Mouse (Mus musculus) gonadal fat pad, adult 2 months (tissue): ENCODE data around the gene Nt5dc2. TPM values are rescaled to one million over a fixed set of nuclear protein-coding genes. Genes with fewer than 3 reads are reported as not detected.

Experiments
- DNase-seq: peaks from one replicate; pipeline ENCODE4 v3.0.0-alpha.2; 2012; ENCODE audit warnings: low read depth
- polyA plus RNA-seq: library from polyadenylated mRNA; depleted of rRNA; stranded (reverse); fragments of >200 nt; gene quantifications from 2 replicates; pipeline ENCODE4 v1.2.3, GENCODE M21; 2012; rRNA removed

Nt5dc2 gene
- polyA plus RNA-seq, 1 experiment, result 58.8 TPM

DNA sequence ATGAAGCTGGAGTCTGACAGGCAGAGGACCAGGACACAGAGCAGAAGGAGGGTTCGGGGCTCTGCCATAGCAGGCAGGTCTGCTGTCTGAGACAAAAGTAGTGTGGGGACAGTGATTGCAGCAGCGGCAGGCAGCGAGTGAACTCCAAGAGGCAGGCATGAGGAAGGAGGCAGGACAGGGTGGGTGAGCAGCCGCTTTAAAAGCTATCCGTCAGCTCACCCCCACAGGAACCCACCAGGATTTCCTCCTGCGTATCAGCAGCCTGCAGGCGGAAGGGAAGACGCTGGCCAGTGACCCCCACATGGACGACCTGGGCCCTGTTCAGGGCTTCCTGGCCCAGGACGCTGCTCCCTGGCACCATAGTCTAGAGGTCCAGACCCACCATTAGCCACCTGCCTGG, 37.6 kb downstream of the Nt5dc2 start, which contains the start of gene Stab1:
Stab1 (minus strand) TSS at position 217 of the 400 bp plus-strand sequence.
- DNase-seq, result no peak

DNA sequence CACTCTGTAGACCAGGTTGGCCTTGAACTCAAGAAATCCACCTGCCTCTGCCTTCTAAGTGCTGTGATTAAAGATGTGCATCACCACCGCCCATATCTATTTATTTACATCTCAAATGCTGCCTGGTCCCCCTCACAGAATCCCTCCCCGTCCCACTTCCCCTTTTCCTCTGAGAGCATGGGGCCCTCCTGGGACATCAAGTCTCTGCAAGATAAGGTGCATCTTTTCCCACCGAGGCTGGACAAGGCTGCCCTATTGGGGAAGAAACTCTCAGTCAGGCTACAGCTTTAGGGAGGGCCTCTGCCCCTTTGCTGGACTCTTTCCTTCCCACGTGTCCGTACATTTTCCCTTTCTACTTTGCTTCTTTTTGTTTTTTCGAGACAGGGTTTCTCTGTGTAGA, 38.7 kb downstream of the Nt5dc2 start:
- DNase-seq, result no peak

DNA sequence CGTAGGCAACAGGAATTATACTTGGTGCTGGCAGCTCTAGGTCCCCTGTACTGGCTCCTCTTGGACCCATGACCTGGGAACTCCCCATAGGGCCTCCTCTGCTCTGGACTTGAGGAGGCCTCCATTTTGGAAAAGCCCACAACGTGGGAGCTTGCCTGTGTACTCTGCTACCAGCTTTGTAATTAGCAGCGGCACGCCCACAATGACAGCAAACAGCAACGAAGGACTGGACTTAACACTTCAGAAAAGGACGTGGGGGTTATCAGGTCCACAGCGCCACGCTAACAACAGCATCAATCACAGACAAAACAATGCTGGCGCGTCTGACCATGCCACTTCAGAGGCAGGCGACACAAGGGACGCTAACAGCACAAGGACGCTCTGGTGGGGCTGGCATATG, 40.1 kb downstream of the Nt5dc2 start:
- DNase-seq, result no peak

DNA sequence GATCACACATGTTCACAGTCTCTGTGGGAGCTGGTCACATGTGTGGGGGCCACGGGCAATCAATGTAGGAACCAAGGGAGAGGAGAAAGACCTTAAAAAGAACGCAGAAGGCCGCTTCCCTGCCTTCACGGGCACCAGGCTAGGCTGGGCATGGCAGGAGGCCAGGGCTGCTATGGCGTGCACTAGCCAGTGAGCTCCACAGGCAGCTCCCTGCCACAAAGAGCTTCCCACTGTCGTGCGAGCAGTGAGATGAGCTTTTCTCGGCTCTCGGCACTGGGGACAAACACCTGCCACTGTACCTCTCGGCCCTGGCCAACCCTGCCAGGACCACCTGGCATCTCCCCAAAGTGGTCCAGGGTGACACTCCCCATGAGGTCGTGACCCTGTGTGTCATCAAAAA, 40.5 kb downstream of the Nt5dc2 start:
- no peak for DNase-seq

DNA sequence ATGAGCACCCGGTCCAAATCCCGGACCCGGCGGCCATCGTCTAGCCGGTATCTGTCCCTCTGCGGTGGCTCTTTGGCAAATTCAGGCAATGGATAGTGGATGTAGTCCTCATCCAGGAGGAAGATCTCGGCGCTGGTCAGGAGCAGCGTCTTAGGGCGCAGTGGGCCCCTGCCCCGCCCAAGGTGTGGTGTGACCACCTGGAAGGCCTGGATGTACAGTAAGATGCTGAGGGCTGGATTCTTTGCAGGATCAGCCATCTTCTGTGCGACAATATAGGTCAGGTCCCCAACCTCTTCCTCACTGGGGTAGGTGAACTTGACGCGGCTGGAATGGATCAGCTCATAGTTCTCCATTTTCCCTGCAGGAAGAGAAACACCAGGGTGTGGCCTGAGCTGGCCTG, 41.0 kb downstream of the Nt5dc2 start:
- DNase-seq, result no peak

DNA sequence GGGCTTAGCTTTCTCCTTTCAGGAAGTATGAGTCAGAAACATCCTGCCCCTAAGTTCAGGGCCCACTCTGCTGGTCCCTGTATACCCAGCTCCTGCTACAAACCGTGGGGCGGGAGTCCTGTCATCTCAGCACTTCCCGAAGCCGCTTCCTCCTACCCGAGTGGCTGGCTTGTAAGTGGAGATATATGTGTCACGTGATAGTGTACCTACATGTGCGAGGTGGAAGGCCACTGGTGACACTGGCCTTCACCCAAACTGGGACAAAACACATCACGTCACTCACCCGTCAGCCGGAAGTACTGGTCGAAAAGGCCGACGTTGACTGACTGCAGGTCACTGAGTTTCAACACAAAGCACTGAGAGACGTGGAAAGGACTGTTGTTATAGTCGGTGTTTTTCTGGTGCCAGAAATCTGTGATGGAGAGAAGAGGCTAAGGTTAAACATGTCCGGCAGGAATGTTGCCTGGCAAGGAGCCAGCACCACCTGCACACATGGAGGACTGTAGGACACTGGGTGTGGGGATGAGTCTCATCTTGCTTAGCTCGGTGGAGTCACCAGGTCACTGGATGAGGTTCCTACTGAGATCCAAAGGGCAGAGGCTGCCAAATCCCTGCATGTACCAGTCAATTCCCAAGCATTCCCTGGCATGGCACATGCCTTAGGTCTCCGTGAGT, 42.1 kb downstream of the Nt5dc2 start:
- DNase-seq, result no peak

DNA sequence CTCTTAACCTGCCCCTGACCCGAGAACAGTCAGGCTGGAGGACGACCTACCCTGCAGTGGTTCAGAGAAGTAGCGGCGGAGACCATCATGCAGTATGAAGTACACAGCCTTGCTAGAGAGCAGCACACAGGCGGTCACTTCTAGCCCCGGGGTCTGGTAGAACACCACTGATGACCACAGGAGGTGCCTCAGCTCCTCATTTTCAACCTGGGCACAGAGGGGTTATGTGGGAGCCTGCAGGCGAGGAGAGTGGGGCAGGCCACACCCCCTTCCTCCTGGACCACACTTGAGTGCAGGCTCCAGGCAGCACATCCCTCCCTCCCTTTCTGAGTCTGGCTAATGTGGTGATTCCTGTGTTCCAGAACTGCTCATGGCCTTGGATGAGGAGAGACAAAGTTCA, 42.7 kb downstream of the Nt5dc2 start:
- no peak for DNase-seq

DNA sequence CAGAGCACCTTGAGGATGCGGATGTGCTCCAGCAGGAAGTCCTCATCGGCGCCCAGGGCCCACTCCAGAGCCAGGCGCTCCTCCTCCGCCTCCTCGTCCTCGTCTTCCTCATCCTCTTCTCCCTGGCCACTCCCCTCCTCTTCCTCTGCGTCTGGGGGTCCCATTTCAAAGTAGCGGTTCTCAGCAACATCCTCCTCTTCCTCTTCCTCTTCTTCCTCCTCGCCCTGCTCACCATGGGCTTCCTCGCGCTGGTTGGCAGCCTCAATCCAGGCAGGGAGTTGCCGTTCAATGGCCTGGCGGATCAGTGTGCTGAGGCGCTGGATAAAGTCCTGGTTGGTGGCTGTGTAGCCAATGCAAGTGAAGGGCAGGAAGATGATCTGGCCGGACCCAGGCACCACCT, 46.4 kb downstream of the Nt5dc2 start:
- no peak for DNase-seq

DNA sequence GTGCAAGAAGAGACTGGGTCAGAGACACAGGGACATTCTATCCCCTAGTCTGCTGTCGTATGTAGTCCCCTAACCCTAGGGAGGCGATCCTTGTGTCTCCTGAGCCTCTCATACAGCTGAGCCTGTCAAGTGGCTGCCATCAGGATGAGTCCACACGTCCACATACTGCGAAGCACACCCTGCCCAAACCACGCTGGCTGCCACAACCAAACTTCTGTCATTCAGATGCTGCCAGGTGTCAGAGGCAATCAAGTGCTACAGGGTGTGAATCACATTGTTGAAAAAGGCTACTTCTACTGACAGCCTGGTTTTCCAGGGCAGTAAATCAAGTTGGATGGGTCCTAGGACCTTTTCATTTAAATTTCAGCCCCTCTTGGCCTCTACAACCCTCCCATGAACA, 46.9 kb downstream of the Nt5dc2 start:
- DNase-seq, result no peak

DNA sequence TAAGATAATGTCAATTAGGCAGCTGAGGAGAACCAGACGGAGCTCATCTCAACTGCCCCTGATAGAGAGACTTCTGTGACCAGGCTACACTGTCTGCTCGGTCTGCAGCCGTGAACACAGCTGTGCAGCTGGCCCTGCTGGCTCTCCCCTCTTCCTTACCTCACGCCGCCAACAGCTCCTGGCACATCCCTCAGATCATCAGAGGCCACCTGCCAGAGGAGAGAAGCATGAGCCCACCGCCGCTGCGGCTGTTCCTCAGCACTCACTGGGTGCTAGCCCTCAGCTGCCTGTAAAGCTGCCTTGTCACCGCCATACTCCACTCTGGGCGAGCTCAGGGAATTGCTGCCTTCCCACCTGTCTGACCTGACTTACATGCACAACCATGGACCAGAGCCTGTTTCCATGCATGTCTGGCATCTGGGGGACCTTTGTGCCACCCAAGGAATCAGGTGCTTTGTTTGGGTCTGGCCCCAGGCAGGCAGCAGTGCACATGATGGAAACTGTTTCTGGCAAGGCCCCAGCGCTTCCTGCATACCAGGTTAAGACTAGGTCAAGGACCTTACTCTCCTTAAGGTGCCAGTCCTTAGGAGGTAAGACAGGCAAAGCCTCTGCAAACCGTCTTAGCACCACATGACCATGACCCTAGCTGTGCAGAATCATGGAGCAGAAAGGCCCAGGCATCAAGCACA, 49.0 kb downstream of the Nt5dc2 start:
- no peak for DNase-seq

DNA sequence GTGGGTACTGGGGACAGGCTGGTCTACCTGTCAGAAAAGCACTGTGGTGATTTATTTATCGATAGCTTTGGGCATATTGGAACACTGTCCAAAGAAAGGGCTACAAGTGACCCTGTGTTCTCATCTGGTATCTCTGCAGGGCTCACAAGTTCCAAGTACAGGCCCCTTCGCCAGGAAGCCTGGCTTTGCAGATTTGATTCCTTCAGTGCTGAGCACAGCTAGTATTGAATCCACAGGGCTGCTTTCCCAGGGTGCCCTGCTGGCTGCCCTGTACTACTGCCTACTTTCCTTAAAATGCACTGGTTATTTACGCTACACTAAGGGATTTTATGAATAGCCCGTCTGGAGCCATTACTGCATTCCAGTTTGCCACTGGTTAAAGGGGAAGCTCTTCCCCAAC, 50.7 kb downstream of the Nt5dc2 start:
- DNase-seq, result no peak

DNA sequence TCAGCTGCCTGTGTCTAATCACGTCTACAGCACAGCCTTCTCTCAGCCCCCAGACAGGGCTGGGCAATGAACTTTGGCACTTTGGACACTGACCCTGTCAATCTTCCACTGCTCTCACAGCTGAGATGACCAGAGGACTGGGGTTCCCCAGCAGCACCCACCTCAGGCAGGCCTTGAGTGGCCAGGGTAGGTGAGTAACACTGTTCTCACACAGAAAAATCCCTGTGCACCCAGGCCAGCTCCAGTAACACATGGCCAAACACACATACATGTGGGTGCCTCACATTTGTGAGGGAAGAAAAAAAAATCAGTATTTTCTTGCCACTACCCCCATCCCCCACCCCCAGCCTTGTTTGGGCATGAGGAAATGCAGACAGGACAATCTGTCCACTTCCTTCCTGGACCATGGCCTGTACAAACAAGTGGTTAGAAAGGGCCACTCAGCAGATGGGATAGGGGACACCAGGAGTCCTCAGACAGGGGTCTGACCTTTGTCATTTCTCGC, 52.0 kb downstream of the Nt5dc2 start:
- DNase-seq, result no peak

DNA sequence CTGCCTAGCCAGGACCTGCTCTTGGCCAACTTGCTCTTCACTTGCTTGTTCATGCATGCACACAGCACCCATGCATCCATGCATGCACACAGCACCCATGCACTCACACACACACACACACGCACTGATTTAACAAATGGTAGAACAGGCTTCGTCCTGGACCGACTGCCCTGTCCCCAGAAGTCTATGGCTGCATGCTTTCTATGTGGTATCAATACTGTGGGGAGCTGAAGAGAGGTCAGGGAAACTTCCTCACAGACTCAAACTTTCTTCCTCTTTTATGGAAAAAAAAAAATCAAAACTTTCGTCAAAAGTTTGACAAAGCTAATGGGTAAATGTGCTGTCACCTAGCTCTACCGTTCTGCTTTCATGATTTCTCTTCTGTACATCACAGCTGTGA, 52.7 kb downstream of the Nt5dc2 start:
- DNase-seq, result no peak

DNA sequence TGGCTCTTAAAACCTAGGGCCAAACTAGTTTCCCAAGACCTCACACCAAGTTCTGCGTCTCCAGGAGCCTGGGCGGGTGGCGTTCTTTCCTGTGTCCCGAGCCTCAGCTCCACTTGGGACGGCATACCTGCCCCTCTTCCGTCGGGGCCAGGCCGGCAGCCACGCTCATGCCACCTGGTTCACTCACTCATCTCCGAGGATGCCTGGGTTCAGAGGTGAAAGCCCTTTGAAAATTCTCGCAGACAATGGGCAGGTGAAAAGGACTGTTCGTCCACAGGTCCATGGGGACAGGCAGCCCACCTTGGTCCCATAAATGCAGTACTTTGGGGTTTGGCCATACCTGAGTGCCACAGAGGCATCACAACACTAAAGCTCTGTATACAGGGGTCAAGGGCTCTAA, 53.3 kb downstream of the Nt5dc2 start:
- DNase-seq, result no peak

DNA sequence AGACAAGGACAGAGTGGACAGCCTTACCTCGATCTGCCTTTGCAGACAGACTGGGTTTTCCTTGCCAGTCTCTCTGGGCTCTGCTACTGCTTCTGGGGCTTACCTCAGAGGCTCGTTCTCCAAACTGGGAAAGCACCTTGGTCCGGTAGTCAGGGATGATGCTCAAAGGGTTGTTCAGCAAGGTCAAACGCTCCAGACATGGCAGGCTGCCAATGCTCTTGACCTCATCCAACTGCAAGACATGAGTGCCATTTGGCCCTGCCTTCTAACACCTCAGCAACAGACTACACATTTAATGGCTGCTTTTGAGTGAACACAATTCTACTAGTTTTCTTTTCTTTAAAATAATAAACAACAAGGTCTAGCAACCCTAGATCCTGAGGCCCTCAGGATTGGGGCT, 55.8 kb downstream of the Nt5dc2 start:
- no peak for DNase-seq

Other genes starting within 250 kb of the Nt5dc2 start
- 0.38 and 1.7 TPM in 2 replicates for gene Itih4, start 244.6 kb upstream of the Nt5dc2 start, polyA plus RNA-seq
- gene Itih3, start 207.3 kb upstream of the Nt5dc2 start, polyA plus RNA-seq, result 1.2 and 1.4 TPM in 2 replicates
- 0.15 and 0.47 TPM in 2 replicates for gene Itih1, start 187.8 kb upstream of the Nt5dc2 start, polyA plus RNA-seq
- gene Nek4, start 179.7 kb upstream of the Nt5dc2 start, polyA plus RNA-seq, result 6.3 and 9.6 TPM in 2 replicates
- gene Glt8d1, start 129.7 kb upstream of the Nt5dc2 start, polyA plus RNA-seq, result 33.0 and 34.4 TPM in 2 replicates
- gene Spcs1, start 129.4 kb upstream of the Nt5dc2 start, polyA plus RNA-seq, result 291 and 352 TPM in 2 replicates
- 12.2 and 16.9 TPM in 2 replicates for gene Pbrm1, start 111.9 kb upstream of the Nt5dc2 start, polyA plus RNA-seq
- 20.3 and 23.2 TPM in 2 replicates for gene Gnl3, start 111.9 kb upstream of the Nt5dc2 start, polyA plus RNA-seq
- gene Smim4, start 2.1 kb upstream of the Nt5dc2 start, polyA plus RNA-seq, result 43.9 and 61.7 TPM in 2 replicates
- 74.0 and 97.3 TPM in 2 replicates for gene Stab1, start 37.6 kb downstream of the Nt5dc2 start, polyA plus RNA-seq
- 0.25 and 1.0 TPM in 2 replicates for gene Tnnc1, start 77.3 kb downstream of the Nt5dc2 start, polyA plus RNA-seq
- 323 and 342 TPM in 2 replicates for gene Nisch, start 85.9 kb downstream of the Nt5dc2 start, polyA plus RNA-seq
- gene Sema3g, start 86.8 kb downstream of the Nt5dc2 start, polyA plus RNA-seq, result 11.8 and 13.5 TPM in 2 replicates
- gene Phf7, start 120.3 kb downstream of the Nt5dc2 start, polyA plus RNA-seq, result 9.9 and 13.5 TPM in 2 replicates
- 51.3 and 57.0 TPM in 2 replicates for gene Bap1, start 120.4 kb downstream of the Nt5dc2 start, polyA plus RNA-seq
- gene Dnah1, start 192.8 kb downstream of the Nt5dc2 start, polyA plus RNA-seq, result 1.7 and 2.4 TPM in 2 replicates
- gene Capn7, start 205.6 kb downstream of the Nt5dc2 start, polyA plus RNA-seq, result 20.7 and 21.6 TPM in 2 replicates